Mouse (Mus musculus) forebrain, embryonic 13.5 days (tissue): ENCODE results near the gene Gm9821. TPM values are rescaled to one million over a fixed set of nuclear protein-coding genes. Genes with fewer than 3 reads are reported as not detected.

Experiments
- ATAC-seq: fragments of 200-750 bp; cut with Nextera tagmentation; 2 replicates; pipeline ENCODE4 v1.8.0; 2017
- H3K27ac ChIP-seq: fragments of 300-500 bp; sonication (generic); 2 replicates; pipeline ENCODE4 v1.5.1; 2015; ENCODE audit warnings: inconsistent platforms, mild to moderate bottlenecking, moderate library complexity
- H3K27me3 ChIP-seq: fragments of 300-500 bp; sonication (generic); 2 replicates; pipeline ENCODE4 v1.6.1; 2015; ENCODE audit warnings: mild to moderate bottlenecking, inconsistent platforms
- H3K36me3 ChIP-seq: fragments of 300-500 bp; sonication (generic); 2 replicates; pipeline ENCODE4 v1.6.1; 2015; ENCODE audit warnings: mild to moderate bottlenecking, inconsistent platforms; ENCODE audit not compliant: poor library complexity, severe bottlenecking
- H3K4me1 ChIP-seq: fragments of 300-500 bp; sonication (generic); 2 replicates; pipeline ENCODE4 v1.6.1; 2015; ENCODE audit warnings: inconsistent platforms
- H3K4me2 ChIP-seq: fragments of 300-500 bp; sonication (generic); 2 replicates; pipeline ENCODE4 v1.6.1; 2015; ENCODE audit warnings: inconsistent platforms, mild to moderate bottlenecking, moderate library complexity
- H3K4me3 ChIP-seq: fragments of 300-500 bp; sonication (generic); 2 replicates; pipeline ENCODE4 v1.5.1; 2015; ENCODE audit warnings: mild to moderate bottlenecking, inconsistent platforms
- H3K9ac ChIP-seq: fragments of 300-500 bp; sonication (generic); 2 replicates; pipeline ENCODE4 v1.6.1; 2015; ENCODE audit warnings: mild to moderate bottlenecking, inconsistent platforms
- H3K9me3 ChIP-seq: fragments of 300-500 bp; sonication (generic); replicated peaks from 2 replicates; pipeline ENCODE4 v1.6.1; 2016; ENCODE audit warnings: inconsistent platforms
- WGBS: fragments of 180-500 bp; shearing (Covaris S2); methylation state at CpG from one replicate; pipeline ENCODE4 v1.1.7; 2015; 5-methylcytosine and 5-hydroxymethylcytosine counted together
- polyA plus RNA-seq: library from polyadenylated mRNA; unstranded; fragments of >200 nt; fragmentation: Nextera tagmentation; extraction: Ambion mirVana; gene quantifications from 2 replicates; pipeline ENCODE4 v1.2.1, GENCODE M21; 2015

The Gm9821 gene
- polyA plus RNA-seq, 1 experiment from 2014 or later = 0.41 TPM

DNA sequence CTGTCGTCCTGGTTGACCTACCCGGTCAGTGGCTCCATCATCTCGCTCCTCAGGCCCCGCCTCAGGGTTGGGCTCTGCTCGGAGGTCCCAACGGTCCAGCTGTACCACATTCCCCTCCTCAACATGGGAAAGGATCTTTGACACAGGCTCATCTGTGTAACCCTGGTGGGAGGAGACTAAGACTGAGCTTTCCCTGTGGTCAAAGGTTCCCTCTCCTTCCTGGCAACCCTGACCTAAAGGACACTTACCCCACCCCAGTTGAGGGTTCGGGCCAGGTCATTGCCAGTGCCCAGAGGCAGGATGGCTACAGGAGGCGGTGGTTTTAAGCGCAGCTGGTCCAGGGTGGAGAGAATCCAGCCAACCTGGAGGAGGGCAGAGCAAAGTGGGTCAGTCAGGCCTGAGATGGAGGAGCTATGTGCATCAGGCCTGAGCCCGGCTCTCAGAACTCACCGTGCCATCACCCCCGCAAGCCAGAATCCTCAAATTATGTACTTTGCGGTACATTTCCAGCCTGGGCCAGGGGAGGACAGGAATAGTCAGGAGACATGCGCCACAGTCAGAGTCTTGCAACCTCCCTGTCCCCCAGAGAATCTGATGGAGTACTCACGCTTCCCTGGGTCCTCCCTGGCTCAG, 6.1 kb upstream of the Gm9821 start:
- 82% methylated on average over 15 of the region's 15 CpGs for WGBS

GRCm38 (mm10) chr2:91942356-91942755, 3.1 kb upstream of the Gm9821 start:
- Histone ChIP-seq H3K27me3 (no peaks in the 10 kb centered on the region), H3K4me2 (no peak overlapping the region), H3K36me3 (peaks cover 43% of the 10 kb centered on the region), H3K4me3 (no peak overlapping the region), H3K4me1 (peaks cover 28% of the 10 kb centered on the region), H3K9ac (no peak overlapping the region), H3K9me3 (no peaks in the 10 kb centered on the region), H3K27ac (no peak overlapping the region)
- no peak for ATAC-seq
- WGBS = 75% methylated on average over 6 of the region's 6 CpGs

More for the DNA sequence above, 6.1 kb upstream of the Gm9821 start:
- no peaks in the 10 kb centered on the region for H3K9me3 ChIP-seq
- H3K9ac ChIP-seq = no peak overlapping the region
- peaks cover 71% of the 10 kb centered on the region for H3K36me3 ChIP-seq
- no peak for ATAC-seq
- H3K27ac ChIP-seq = no peak overlapping the region
- H3K4me3 ChIP-seq = no peak overlapping the region
- H3K4me2 ChIP-seq = no peak overlapping the region
- peaks cover 4% of the 10 kb centered on the region for H3K4me1 ChIP-seq
- no peaks in the 10 kb centered on the region for H3K27me3 ChIP-seq

- WGBS = 48% methylated on average over 13 of the region's 13 CpGs
- Histone ChIP-seq H3K9ac (no peak overlapping the region), H3K4me3 (no peak overlapping the region), H3K27ac (no peak overlapping the region), H3K4me1 (peaks cover 48% of the 10 kb centered on the region), H3K4me2 (no peak overlapping the region), H3K36me3 (peaks cover 23% of the 10 kb centered on the region; the same call in 1 of the 2 replicates), H3K27me3 (no peaks in the 10 kb centered on the region), H3K9me3 (no peaks in the 10 kb centered on the region)
- ATAC-seq = peak; percentile 77
Observed at GRCm38 (mm10) chr2:91944170-91944950, 1.1 kb upstream of the Gm9821 start.

DNA sequence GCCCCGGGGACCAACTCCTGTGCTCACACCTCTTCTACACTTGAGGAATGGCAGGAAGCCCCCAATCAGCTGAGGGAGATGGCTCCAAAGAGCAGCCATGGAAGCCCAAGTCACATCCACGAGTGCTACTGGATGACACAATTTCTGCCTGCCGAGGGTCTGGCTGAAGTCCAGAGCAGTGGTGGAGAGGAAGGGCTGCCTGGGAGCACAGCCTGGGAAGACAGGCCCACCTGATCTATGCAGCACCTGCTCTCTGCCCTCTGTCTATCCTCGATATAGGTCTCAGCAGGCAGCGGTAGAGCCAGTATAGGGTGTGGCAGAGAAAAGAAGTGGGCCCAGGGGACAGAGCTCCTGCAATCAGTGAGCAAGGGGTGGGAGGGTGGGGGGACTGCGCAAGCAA, 1.3 kb downstream of the Gm9821 start:
- peak overlapping the region; percentile 61; the same call in 1 of the 2 replicates for H3K27ac ChIP-seq
- peaks cover 63% of the 10 kb centered on the region for H3K4me1 ChIP-seq
- ATAC-seq = no peak
- H3K4me2 ChIP-seq = no peak overlapping the region
- no peaks in the 10 kb centered on the region for H3K9me3 ChIP-seq
- no peaks in the 10 kb centered on the region for H3K27me3 ChIP-seq
- H3K4me3 ChIP-seq = no peak overlapping the region
- 0 out of 2 replicates have a peak, but pooled peaks cover 7% of the 10 kb centered on the region for H3K36me3 ChIP-seq
- 71% methylated on average over 6 of the region's 6 CpGs for WGBS
- 0 out of 2 replicates have a peak overlapping the region, but pooled peaks have one; percentile 27 for H3K9ac ChIP-seq

DNA sequence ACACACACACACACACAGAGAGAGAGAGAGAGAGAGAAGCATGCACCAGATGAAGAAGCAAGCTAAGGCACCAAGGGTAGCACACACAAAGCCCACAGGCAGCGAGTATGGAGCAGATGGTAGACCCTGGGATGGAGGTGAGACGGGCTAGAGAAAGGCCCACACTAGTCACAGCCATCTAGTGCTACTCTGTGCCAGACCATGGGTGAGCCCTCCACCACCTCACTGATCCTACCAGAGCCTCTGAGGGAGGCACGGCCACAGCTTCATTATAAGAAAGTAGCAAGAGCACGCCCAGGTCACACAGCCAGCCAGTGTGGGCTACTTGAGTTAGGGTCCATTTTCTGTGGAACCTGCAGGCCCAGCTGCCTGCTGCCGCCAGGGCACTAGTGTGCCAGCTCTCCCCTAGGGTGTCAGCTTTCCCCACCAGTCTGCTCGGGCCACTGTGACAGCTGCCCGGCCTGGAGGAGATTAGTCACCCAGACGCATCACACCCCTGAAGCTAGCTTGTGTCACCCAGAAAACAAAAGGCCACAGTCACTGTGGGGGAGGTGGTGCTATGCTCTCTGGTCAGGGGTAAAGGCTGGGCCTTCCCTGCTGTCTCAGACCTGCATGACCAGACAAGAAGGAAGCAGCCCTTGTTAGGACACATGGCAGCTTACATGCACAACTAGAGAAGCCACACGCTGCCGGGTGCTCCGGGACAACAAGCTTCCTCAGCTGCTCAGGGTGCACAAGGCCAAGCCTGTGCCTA, 2.1 kb downstream of the Gm9821 start:
- WGBS = 56% methylated on average over 11 of the region's 11 CpGs
- Histone ChIP-seq H3K27ac (peak overlapping the region; percentile 61), H3K9me3 (no peaks in the 10 kb centered on the region), H3K4me1 (peaks cover 63% of the 10 kb centered on the region), H3K27me3 (no peaks in the 10 kb centered on the region), H3K4me2 (peak overlapping the region; percentile 10; the same call in 1 of the 2 replicates), H3K9ac (0 out of 2 replicates have a peak overlapping the region, but pooled peaks have one; percentile 26), H3K36me3 (no peaks in the 10 kb centered on the region), H3K4me3 (no peak overlapping the region)
- ATAC-seq = no peak

- no peaks in the 10 kb centered on the region for H3K27me3 ChIP-seq
- no peaks in the 10 kb centered on the region for H3K36me3 ChIP-seq
- no peaks in the 10 kb centered on the region for H3K9me3 ChIP-seq
- 90% methylated on average over 6 of the region's 6 CpGs for WGBS
- no peak overlapping the region for H3K4me3 ChIP-seq
- no peak overlapping the region for H3K4me2 ChIP-seq
- peak overlapping the region; percentile 61; the same call in 1 of the 2 replicates for H3K27ac ChIP-seq
- no peak for ATAC-seq
- peaks cover 63% of the 10 kb centered on the region for H3K4me1 ChIP-seq
- H3K9ac ChIP-seq = no peak overlapping the region
Observed at GRCm38 (mm10) chr2:91948151-91948509, 2.6 kb downstream of the Gm9821 start.

DNA sequence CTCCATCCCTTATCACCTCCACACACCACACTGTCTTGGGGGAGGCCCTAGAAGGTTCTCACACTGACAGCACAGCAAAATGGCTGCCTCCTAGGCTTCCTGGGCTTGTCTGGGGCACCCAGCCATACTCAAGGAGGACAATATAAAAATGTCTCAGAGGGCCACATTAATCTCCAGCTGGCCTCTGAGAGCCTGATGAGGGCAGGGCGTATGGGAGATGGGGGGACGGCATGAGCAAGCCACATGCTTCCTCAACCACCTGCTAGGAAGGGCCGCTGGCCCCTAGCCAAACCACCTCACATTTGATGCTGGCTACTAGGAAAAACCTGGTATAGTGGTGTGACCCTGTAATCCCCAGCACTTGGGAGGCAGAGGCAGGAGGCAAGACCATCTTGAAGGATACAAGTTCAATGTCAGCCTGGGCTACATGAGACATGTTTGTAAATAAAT, 3.3 kb downstream of the Gm9821 start:
- H3K27me3 ChIP-seq = no peaks in the 10 kb centered on the region
- H3K9me3 ChIP-seq = no peaks in the 10 kb centered on the region
- H3K4me1 ChIP-seq = peaks cover 68% of the 10 kb centered on the region
- H3K36me3 ChIP-seq = no peaks in the 10 kb centered on the region
- no peak overlapping the region for H3K4me2 ChIP-seq
- H3K9ac ChIP-seq = no peak overlapping the region
- no peak overlapping the region for H3K4me3 ChIP-seq
- no peak overlapping the region; the same call in 1 of the 2 replicates for H3K27ac ChIP-seq
- WGBS = 71% methylated on average over 3 of the region's 3 CpGs
- ATAC-seq = no peak

GRCm38 (mm10) chr2:91949411-91950274, 4.1 kb downstream of the Gm9821 start:
- WGBS = 63% methylated on average over 17 of the region's 17 CpGs
- Histone ChIP-seq H3K9ac (peak overlapping the region; percentile 56), H3K4me2 (peak overlapping the region; percentile 43), H3K27ac (peak overlapping the region; percentile 88), H3K4me1 (peaks cover 66% of the 10 kb centered on the region), H3K36me3 (no peaks in the 10 kb centered on the region), H3K4me3 (no peak overlapping the region; the same call in 1 of the 2 replicates), H3K27me3 (no peaks in the 10 kb centered on the region), H3K9me3 (no peaks in the 10 kb centered on the region)
- ATAC-seq = peak; percentile 44

GRCm38 (mm10) chr2:91950275-91951085, 5.0 kb downstream of the Gm9821 start:
- Histone ChIP-seq H3K4me1 (peaks cover 67% of the 10 kb centered on the region), H3K4me3 (no peak overlapping the region; the same call in 1 of the 2 replicates), H3K9ac (peak overlapping the region; percentile 56), H3K27ac (peak overlapping the region; percentile 88), H3K4me2 (peak overlapping the region; percentile 43), H3K27me3 (no peaks in the 10 kb centered on the region), H3K36me3 (no peaks in the 10 kb centered on the region), H3K9me3 (no peaks in the 10 kb centered on the region)
- 15% methylated on average over 15 of the region's 15 CpGs for WGBS
- peak; percentile 73 for ATAC-seq

GRCm38 (mm10) chr2:91953825-91954224, 8.3 kb downstream of the Gm9821 start:
- Histone ChIP-seq H3K36me3 (no peaks in the 10 kb centered on the region), H3K9ac (no peak overlapping the region), H3K4me1 (peaks cover 57% of the 10 kb centered on the region), H3K27ac (0 out of 2 replicates have a peak overlapping the region, but pooled peaks have one; percentile 1), H3K27me3 (no peaks in the 10 kb centered on the region), H3K4me3 (no peak overlapping the region), H3K4me2 (no peak overlapping the region), H3K9me3 (no peaks in the 10 kb centered on the region)
- WGBS = 32% methylated on average over 5 of the region's 5 CpGs
- ATAC-seq = no peak
